Mouse (Mus musculus) lung, postnatal 10 days (tissue): Measurements from ENCODE around the gene Arhgef9.

Experiments
- DNase-seq: peaks from one replicate; pipeline ENCODE4 v3.0.0; 2021

Gene Arhgef9

DNA sequence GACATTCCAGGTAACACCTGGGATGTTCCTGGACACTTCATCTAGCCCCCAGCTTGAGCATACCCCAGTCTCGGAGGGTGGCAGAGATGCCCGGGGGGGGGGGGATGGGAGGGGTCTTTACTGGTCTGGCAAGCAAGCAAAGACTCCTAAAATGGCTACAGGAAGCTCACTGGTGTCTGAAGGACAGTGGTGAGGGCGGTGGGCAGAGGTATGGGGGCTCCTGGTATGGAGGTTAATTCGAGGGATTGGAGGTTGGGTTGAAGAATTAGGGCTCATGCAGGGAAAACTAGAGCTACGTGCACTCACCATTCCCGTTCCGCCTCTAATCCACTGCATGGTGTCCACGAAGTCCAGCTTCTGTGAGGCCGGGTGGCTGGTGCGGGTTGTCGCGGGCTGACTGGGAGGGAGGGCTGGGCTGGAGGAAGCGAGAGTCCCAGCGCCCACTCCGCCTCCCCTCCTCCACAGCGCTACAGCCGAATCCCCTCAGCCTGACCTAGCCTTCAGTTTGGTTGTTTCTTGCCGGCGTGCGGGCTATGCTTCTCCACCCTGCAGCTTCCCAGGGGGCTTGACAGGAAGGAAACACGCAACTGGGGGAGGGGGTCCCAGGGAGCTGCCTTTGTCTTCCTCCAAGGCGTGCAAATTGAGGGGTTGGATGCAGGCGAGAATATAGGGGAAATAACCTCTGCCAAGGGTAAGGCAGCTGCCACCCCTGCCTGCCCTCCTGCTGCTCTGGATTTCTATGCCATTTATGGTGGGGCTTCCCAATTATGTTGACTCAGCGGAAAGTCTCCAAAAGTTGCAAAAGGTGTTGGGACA, at the start of gene Arhgef9:
Arhgef9 (minus strand) TSS at position 753 of the 816 bp plus-strand sequence.
- peak; percentile 17 for DNase-seq

DNA sequence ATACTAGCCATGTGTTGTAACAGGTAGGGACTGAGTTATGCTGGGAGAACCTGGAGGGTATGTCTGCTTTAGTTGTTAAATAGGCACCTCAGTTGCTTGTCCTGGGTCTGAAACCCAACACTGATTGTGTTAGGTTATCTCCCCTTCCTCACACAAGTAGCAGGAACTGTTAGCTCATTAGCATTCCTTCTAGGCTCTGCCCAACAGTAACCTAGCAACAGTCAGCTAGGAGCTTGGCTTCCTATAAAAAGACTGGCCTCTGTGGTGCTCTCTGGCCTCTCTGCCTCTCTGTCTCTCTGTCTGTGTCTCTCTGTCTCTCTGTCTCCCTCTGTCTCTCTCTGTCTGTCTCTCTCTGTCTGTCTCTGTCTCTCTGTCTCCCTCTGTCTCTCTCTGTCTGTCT, 42.2 kb upstream of the Arhgef9 start:
- no peak for DNase-seq

DNA sequence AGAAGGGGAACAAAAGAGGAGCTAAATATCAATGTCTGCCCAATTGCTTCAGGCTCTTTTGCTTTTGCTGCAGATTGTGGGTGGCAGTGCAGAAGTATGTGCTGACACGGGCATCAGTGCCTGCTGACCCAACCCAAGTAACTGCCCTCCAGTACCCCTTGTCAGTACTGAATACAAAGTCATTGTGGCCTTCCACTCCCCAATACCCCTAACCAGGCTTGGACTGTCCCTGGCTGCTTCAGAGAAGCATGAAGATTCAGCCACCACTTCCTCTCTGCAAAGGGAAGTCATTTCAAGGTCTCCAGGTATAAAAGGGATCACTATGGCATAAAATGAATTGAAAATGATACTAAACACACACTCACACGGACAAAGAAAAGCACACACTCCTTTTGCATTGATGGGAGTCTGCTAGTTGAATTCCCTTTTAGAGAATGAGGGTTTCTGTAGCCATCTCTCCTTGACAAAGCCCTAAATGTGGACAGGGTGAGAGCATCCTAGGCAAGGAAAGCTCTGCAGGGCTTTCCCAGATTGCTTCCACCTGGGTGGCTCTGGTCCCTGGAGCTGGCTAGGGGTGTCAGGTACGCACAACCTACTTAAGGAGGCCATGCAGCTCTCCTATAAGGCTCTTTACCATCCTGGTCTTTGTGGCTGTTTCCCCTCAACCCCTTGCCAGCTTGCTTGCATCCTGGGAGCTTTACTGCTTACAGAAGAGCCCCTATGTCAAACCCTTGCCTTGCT, 1.1 kb downstream of the Arhgef9 start:
- DNase-seq = no peak

DNA sequence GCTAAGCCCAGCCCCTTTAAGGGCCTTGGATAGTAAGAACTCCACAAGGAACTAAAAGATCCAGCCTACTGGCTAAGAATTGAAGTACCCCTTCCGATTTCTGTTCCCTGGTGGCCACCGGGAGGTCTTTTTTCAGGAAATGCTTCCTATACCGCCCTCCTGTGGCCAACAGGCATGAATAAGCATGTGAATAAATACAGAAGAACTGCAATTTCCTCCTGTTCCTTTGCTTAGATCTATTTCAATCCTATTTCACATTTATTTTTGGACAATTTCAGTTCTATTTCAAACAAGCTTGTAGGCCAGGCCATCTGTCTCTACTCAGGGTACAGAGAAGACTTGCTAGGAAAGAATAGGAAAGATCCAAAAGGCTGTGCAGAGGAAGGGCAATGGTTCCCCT, 20.7 kb downstream of the Arhgef9 start:
- DNase-seq = peak; percentile 71

DNA sequence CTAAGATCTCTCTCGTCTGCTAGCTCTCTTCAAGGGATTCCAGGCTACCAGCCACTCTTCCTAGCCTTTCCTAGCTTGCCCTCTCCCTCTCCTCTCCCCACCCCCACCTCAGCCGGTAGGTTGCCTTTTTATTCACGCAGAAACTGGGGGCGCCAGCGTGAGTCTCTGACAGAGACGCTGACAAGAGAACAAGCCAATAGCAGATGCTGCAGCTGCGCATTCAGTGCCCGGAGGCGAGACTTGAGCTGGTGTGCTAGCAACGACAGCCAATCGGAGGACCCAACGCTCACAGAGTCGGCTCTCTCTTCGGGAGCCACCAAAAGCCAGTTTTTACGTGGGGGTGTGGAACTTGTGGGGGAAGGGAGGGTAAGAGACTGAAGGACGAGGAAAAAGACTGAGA, 30.3 kb downstream of the Arhgef9 start:
- DNase-seq = peak; percentile 90

DNA sequence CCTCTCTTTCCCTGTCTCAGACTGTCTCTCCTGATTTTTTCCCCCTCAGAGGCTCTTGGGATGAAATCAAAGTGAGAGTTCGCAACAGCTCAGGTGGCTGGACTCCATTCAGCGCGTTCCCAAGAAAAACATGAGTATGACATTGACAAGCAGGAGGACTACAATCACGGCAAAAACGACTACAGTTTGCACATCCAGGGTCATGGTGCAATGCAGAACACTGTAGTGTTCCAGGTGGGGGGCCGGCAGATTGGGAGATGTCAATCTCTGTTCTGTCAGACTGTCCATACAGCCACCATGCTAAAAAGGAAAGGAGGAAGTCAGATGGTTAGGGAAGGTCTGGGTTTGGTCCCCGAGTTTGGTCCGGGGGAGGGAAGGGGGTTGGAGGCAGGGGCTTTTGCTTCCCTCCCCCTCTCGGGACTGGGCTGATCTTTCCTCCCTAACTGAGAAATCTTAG, 31.0 kb downstream of the Arhgef9 start:
- DNase-seq = peak; percentile 10

DNA sequence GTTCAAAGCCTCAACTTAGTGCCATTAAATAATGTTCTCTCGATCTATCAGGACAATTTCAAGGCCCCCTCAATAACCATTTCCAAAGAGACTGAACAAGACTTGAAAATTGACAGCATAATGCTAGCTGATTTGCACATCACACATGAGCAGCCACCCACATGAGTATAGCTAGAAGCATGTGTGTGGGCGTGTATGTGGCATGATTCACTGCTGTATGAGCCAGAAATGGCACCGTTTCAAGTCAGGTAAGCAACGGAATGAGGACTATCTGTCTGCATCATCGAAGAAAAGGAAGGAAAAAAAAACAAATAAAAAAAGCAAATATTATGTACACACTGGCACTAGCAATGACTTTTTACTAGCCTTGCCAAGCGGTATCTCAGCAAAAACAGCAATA, 32.5 kb downstream of the Arhgef9 start:
- no peak for DNase-seq

DNA sequence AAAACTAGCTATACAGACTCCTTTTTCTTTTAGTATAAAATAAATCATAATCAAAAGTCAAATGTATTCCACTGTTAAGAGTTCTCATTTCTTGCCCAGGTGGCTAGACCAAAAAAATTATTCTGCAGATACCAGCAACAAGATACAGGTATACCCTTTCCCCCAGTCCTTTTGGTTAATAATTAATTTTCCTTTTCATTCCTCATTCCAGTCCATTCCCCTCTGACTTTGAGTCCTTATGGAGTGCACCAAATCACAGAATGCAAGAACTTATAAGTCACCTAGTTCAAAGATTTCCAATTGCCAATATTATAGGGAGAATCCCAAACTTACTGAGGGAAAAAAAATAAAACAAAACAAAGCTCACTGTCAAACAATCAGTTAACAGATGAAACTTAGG, 33.2 kb downstream of the Arhgef9 start:
- DNase-seq = no peak

DNA sequence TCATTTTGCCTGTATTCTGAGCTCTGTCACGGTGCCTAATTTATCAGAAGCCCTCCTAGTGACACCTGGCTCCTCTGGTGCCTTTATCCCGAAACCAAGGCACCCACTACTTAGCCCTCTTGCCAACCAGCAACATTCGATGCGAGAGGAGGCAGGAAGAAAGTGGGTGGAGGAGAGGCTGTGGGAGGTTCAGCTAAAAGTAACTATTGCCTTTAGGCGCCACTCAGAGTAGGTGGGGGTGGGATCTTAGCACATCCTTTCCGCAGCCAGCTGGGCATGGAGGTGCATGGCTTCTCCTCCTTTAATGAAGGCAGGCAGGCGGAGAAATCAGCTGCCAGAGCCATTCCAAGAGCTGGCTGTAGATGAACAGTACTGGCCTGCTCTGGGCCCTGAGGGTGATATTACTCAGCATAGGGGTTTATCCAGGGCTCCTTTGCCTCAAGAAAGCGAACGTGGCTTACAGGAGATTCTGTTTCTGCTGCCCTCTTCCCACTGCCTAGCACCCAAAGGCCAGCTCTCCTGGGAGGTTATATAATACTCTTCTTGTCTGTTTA, 39.7 kb downstream of the Arhgef9 start:
- DNase-seq = no peak

DNA sequence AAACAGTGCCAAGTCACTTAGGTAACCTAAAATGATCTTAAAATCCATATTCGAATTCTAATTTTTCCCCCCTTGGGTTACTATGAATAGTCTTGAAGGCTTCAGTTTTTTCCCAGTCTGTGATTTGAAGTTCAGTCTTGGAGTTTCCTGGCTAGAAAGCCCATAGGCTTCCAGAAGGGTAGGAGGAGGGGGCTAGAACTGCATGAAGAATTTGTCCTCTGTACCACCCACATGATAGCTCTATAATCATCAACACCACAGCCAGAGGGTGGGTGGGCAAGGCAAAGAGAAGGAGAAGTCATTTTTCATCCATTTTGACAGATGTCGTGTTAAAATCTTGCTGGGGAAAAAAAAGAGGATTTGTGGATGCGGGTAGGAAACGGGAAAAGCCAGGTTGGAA, 58.0 kb downstream of the Arhgef9 start:
- no peak for DNase-seq

DNA sequence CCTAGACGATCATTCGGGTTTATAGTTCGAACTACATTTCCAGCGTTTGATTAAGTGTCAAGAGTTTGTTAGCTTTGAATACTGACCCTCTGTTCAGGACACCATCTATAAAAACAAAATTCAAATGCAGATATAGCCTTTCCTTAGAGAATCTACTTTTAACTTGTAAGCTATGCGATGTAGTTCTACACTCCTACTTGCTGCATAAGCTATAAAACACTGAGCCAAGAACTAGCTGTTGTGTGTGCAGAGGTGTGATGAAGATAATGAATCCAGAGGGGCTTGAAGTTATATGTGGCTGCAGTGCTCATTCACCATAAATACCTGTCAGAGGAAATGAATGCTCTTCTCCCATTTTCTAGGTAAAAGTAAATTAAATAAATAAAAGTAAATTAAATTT, 63.2 kb downstream of the Arhgef9 start:
- DNase-seq = no peak

DNA sequence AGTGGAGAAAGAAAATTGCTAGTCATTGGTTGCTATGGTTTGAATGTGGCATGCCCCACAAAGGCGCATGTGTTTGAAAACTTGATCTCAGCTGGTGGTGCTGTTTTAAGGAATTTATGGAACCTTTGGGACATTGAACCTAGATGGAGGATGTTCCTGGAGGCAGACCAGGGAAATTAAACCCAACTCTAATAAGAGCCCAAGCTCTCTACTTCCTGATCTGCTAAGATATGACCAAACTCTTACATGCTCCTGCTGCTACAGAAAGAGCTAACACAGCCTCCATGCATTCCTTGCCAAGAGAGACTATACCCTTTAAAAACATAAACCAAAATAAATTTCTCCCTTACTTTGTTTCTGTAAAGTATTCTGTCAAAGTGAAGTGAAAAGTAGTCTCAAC, 63.7 kb downstream of the Arhgef9 start:
- DNase-seq = no peak

DNA sequence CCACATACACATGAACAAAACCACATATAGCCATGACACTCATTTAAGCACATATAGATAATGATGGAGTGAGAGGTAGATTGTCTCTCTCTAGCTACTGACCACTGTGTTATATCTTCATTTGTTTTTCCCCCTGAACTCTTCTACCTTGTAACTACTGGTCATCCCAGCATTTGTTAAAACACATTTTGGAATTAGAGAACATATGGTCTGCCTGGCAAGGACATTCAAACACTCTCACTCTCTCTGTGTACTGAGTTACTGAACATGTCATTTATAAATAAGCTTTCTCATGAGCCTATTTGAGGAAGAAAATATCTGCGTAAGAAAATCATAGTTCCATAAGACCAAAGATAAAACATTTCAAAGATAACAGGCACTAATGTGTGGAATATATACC, 64.9 kb downstream of the Arhgef9 start:
- no peak for DNase-seq

DNA sequence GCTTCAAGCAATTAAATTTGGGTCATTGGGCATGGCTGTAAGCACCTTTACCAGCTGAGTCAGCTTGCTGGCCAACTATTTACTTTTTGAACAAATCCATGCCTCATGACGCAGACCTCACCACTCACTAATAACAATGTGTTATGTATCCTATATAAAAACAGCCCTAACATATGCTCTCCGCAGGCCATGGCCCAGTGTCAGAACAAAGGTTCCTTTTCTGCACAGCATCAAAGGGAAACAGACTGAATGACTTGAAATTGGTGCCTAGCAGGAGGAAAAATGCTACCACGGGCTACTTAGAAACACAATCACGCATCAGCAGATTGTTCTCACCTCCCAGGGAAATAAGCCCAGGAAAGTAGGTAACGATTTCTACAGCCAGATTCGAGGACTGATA, 73.2 kb downstream of the Arhgef9 start:
- DNase-seq = no peak

DNA sequence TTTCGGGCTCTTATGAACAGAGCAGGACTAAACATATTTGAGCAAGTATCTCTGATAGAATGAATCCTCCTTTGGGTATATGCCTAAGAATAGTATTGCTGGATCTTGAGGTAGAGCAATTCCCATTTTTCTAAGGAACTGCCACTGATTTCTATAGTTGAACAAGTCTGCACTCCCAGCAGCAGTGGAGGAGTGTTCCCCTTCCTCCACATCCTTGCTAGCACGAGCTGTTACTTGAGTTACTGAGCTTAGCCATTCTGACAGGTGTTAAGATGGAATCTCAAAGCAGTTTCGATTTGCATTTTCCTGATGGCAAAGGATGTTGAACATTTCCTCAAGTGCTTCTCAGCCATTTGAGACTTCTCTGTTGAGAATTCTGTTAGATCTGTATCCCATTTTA, 92.3 kb downstream of the Arhgef9 start:
- DNase-seq = no peak

DNA sequence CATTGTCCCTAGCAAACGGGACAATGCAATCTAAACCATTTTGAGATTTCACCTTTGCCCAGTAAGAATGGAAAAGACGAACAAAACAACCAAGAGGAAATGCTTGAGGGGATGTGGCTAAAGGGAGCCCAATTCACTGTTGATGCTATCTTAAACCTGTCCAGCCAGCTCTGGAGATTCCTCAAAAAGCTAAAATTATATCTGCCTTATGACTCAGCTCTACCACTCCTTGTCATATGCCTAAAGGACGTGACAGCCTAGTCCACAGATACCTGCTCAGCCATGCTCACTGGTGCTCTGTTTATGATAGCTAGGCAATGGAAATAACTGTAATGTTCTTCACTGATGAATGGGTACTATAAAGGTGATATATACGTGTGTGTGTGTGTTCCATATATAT, 109.0 kb downstream of the Arhgef9 start:
- no peak for DNase-seq

DNA sequence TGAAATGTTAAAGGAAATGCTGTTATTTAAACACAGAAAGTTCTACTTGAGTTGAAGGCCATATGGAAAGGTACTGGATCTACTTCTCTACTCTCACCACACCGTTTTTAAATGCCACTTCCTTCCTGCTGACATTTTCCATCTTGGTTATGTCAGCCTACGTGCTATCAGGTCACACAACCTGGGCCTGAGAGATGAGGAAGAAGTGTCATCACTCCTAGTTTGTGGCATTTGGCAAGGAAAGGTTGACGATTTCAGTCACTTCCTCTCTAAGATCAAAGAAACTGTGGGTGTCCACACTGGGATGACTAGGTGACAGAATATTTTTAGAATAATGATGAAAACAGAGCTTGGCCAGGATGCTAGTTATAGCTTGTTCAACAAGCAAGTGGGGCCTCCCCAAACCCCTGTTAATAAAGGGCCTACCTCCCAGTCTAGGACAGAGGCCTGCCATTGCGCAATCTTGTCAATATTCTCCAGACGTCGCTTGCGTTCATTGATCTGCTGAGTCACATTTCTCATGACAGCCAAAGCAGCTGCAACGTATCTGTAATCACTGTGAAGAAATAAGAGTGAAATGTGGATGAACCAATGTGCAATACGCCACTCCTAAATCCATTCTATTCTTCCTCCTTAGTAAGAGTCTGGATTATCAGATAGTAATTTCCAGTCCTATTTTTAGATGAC, 119.5 kb downstream of the Arhgef9 start:
- no peak for DNase-seq

DNA sequence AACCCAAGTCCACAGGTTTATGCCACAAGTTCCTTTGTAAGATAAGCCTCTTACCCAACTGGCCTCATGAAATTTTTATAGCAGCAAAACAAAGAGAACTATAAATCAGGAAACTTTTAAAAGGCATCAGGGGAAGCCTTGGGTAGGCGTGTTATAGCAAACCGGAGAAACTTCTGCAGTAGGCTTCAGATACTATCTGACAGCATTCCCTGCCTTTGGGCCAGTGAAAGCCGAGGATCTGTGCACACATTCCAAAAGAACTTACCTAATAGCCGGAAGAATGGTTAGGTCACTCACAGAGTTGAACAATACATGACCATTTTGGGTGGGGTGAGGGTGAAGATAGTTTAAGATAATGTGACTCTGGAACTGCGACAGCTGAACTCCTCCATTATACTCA, 168.7 kb downstream of the Arhgef9 start:
- DNase-seq = no peak

DNA sequence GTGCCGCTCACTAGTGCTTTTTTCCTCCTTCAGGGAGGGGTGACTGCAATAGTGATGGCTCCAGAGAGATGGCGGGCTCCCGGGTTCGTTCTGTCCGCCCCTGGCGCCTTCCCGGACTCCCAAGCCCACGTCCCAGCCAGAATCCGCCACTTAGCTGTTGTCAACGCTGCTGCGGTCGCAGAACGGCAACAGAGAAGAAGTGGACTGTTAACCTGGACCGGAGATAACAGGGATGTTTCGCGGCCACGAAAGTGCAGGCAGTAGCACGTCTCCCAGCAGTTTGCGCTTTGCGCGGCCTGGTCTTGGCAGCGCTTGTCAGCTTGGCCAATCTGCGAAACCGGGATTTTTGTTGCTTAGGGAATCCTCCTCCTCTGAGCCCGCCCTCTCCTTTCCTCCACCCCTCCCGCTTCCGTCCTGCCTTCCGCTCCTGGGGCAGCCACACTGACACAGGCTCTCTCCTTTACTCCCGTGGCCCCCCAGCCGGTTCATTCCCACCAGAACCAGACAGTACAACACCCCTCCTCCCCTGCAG, 170.2 kb downstream of the Arhgef9 start, which contains the start of gene Spin4:
Spin4 (minus strand) TSS at position 322 of the 532 bp plus-strand sequence.
- peak; percentile 89 for DNase-seq

DNA sequence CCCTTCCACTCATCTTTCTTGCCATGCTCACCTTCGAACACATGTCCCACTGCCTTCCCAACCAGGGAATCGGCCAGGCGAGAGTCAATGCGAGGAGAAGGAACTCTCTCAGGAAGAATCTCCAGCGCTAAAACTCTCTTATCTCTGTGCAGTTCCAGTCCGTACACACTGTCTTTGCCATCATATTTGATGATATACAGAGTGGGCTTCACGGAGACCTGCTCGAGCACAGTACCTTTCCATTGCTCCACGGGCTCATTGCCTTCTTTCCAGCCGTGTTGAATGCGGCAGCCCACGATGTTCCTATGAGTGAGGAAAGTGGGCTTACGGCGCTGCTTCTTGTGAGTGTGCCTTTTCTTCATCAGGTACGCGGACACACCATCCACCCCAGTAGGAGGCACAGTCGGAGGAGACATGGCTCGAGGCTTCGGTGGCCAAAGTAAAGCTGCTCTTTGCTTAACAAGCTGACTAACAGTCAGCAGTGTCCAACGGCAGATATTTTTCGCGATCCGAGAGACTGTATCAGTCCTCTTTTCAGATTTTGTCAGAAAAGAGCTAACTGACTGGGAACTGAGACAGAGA, 170.8 kb downstream of the Arhgef9 start:
- DNase-seq = no peak

DNA sequence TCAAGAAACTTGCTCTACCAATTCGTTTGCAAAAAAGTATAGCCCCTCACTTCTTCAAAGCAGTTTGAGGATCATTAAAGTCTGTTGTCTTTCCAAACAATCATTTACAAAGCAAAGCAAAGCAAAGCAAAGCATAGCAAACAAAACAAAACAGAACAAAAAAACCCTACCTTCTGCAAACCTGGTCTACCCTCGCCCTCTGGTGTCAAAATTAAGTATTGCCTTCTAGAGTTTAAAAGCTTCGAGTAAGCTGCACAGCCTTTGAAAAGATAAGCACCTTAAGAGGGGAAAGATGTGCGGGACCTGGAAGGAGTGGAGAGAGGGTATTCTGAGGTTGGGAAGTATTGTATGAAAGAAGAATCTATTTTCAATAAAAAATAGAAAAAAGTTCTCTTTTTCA, 184.6 kb downstream of the Arhgef9 start:
- peak; percentile 49 for DNase-seq
